ENCODE assay signal across 20 mouse cellular contexts in the genomic region with DNA sequence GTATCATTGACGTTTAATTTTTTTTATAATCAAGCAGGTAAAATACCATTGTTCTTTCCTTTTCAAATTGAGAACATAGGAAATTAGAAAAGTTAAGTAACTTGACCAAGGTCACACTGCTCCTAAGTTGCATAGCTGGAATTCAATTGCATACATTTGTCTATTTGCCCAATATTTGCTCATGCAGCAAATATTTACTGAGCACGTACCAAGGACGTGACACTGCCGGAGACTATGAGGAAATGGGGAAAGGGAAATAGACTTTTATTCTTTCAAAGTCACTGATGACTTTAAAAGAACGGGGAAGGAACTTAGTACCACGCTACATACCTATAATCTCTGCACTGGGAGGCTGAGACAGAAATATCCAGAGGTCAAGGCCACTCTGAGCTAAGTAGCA. TPM values are rescaled to one million over a fixed set of nuclear protein-coding genes. Genes with fewer than 3 reads are reported as not detected.
DNase-seq lines count a peak whose midpoint lies in the region; ATAC-seq and TF ChIP-seq lines count a peak whose summit lies in the region.
"Had no signal": no experiment of that assay in that cellular context is flagged by ENCODE, and none has a peak within 500 bp of the region (broad histone marks: within the 10 kb centered on the region; RNA-seq: fewer than 3 reads in every experiment).

No protein-coding gene starts in this region.

- H3K4me2 ChIP-seq in liver, embryonic 16.5 days (ENCODE audit: low read depth, low read length), result no peak overlapping the region
- no peak overlapping the region for H3K4me2 ChIP-seq in liver, embryonic 12.5 days
- H3K4me2 ChIP-seq in lung, embryonic 15.5 days, result no peak overlapping the region
- no peak overlapping the region for H3K4me2 ChIP-seq in stomach, embryonic 16.5 days (ENCODE audit: low read depth, low read length)
- H3K4me2 ChIP-seq: embryonic facial prominence, embryonic 15.5 days; heart, embryonic 13.5 days had no signal

- whole genome bisulfite sequencing in liver, embryonic 16.5 days (ENCODE audit: insufficient replicate concordance), result 39% methylated on average over 6 of the region's 6 CpGs
- WGBS in liver, embryonic 12.5 days (ENCODE audit: insufficient replicate concordance), result 56% methylated on average over 6 of the region's 6 CpGs
- WGBS in lung, embryonic 15.5 days, result 44% methylated on average over 6 of the region's 6 CpGs
- WGBS in lung, adult 2 months, result 37% methylated on average over 6 of the region's 6 CpGs
- WGBS in stomach, embryonic 16.5 days, result 55% methylated on average over 6 of the region's 6 CpGs

- no peaks in the 10 kb centered on the region for H3K4me1 ChIP-seq in liver, embryonic 16.5 days (ENCODE audit: control insufficient read depth, low read depth, low read length)
- no peaks in the 10 kb centered on the region for H3K4me1 ChIP-seq in liver, embryonic 12.5 days
- peaks cover 10% of the 10 kb centered on the region; the same call in 1 of the 2 replicates for H3K4me1 ChIP-seq in lung, embryonic 15.5 days
- peaks cover 6% of the 10 kb centered on the region; the same call in 1 of the 2 replicates for H3K4me1 ChIP-seq in lung, adult 2 months (ENCODE audit: control insufficient read depth, insufficient read depth, low read length)
- H3K4me1 ChIP-seq in stomach, embryonic 16.5 days (ENCODE audit: control insufficient read depth, insufficient read depth, low read length), result no peaks in the 10 kb centered on the region
- H3K4me1 ChIP-seq: embryonic facial prominence, embryonic 15.5 days had no signal

- H3K9ac ChIP-seq in liver, embryonic 16.5 days (ENCODE audit: low read depth, low read length), result no peak overlapping the region
- H3K9ac ChIP-seq in liver, embryonic 12.5 days, result no peak overlapping the region
- no peak overlapping the region for H3K9ac ChIP-seq in lung, embryonic 15.5 days
- H3K9ac ChIP-seq in stomach, embryonic 16.5 days (ENCODE audit: low read length), result no peak overlapping the region
- H3K9ac ChIP-seq: embryonic facial prominence, embryonic 15.5 days; heart, embryonic 13.5 days had no signal

- TF ChIP-seq CTCF in lung, adult 2 months (IDR thresholded peaks at IDR 0.05; ENCODE audit: insufficient read depth, low read length), result no peak

- H3K9me3 ChIP-seq in liver, embryonic 16.5 days (replicated peaks; ENCODE audit: control insufficient read depth, low read length), result no peaks in the 10 kb centered on the region
- no peaks in the 10 kb centered on the region for H3K9me3 ChIP-seq in liver, embryonic 12.5 days (replicated peaks)
- H3K9me3 ChIP-seq in lung, embryonic 15.5 days, result no peaks in the 10 kb centered on the region
- H3K9me3 ChIP-seq in stomach, embryonic 16.5 days (replicated peaks; ENCODE audit: control insufficient read depth, low read length), result no peaks in the 10 kb centered on the region
- H3K9me3 ChIP-seq: embryonic facial prominence, embryonic 15.5 days; forebrain, embryonic 10.5 days; heart, embryonic 13.5 days had no signal

- H3K36me3 ChIP-seq in liver, embryonic 16.5 days (ENCODE audit: control insufficient read depth, insufficient read depth), result no peaks in the 10 kb centered on the region
- H3K36me3 ChIP-seq in liver, embryonic 12.5 days, result no peaks in the 10 kb centered on the region
- H3K36me3 ChIP-seq in lung, embryonic 15.5 days, result no peaks in the 10 kb centered on the region
- no peaks in the 10 kb centered on the region for H3K36me3 ChIP-seq in stomach, embryonic 16.5 days (ENCODE audit: control insufficient read depth, insufficient read depth, low read length)
- H3K36me3 ChIP-seq: embryonic facial prominence, embryonic 15.5 days; forebrain, embryonic 10.5 days; heart, embryonic 13.5 days had no signal

- no peak overlapping the region for H3K27ac ChIP-seq in liver, embryonic 16.5 days (ENCODE audit: low read length)
- no peak overlapping the region for H3K27ac ChIP-seq in liver, embryonic 12.5 days
- H3K27ac ChIP-seq in lung, embryonic 15.5 days, result peak overlapping the region; percentile 80
- H3K27ac ChIP-seq in stomach, embryonic 16.5 days (ENCODE audit: low read length), result no peak overlapping the region
- H3K27ac ChIP-seq: embryonic facial prominence, embryonic 15.5 days; forebrain, embryonic 10.5 days; heart, embryonic 13.5 days had no signal

- no peak for TF ChIP-seq POLR2A in lung, adult 2 months (IDR thresholded peaks at IDR 0.05; ENCODE audit: borderline replicate concordance, extremely low read depth, low read depth, low read length)

- no peak for DNase-seq in lung, adult 2 months
- DNase-seq in lung, postnatal 36 days, result peak; percentile 62
- no peak for DNase-seq in spleen, postnatal 10 days (ENCODE audit: low spot score in 2 of 2)
- DNase-seq in spleen, adult 12 weeks (ENCODE audit: low spot score), result no peak
- DNase-seq: adrenal gland, adult 2 months; adrenal gland, postnatal 25 days; cerebellum, adult 8-10 months; cerebellum, postnatal 14 days; embryo, embryonic 11 days; gastrocnemius, postnatal 36 days; heart, postnatal 36 days had no signal

- ATAC-seq in liver, embryonic 16.5 days (ENCODE audit: low read depth), result 0 out of 2 replicates have a peak, but pooled peaks have one; percentile 35
- ATAC-seq in liver, embryonic 12.5 days, result no peak
- ATAC-seq in lung, embryonic 15.5 days (ENCODE audit: borderline replicate concordance, extremely low read depth, low FRiP score, low TSS enrichment), result no peak
- peak; percentile 72; the same call in 1 of the 2 replicates for ATAC-seq in stomach, embryonic 16.5 days (ENCODE audit: insufficient read depth, low FRiP score)
- ATAC-seq: forebrain, embryonic 14.5 days had no signal

- H3K4me3 ChIP-seq in liver, embryonic 16.5 days (ENCODE audit: low read depth, low read length), result no peak overlapping the region
- no peak overlapping the region for H3K4me3 ChIP-seq in liver, embryonic 12.5 days
- no peak overlapping the region for H3K4me3 ChIP-seq in lung, embryonic 15.5 days
- no peak overlapping the region for H3K4me3 ChIP-seq in lung, adult 2 months (replicated peaks; ENCODE audit: extremely low read depth, low read depth, low read length)
- no peak overlapping the region for H3K4me3 ChIP-seq in stomach, embryonic 16.5 days (replicated peaks; ENCODE audit: low read length)
- H3K4me3 ChIP-seq: embryonic facial prominence, embryonic 15.5 days; erythroblast, embryonic 14.5 days; forebrain, embryonic 10.5 days; heart, embryonic 13.5 days had no signal

- no peaks in the 10 kb centered on the region for H3K27me3 ChIP-seq in liver, embryonic 16.5 days (ENCODE audit: control insufficient read depth, insufficient read depth, low read depth, low read length)
- H3K27me3 ChIP-seq in liver, embryonic 12.5 days (replicated peaks), result no peaks in the 10 kb centered on the region
- no peaks in the 10 kb centered on the region for H3K27me3 ChIP-seq in lung, embryonic 15.5 days
- H3K27me3 ChIP-seq in stomach, embryonic 16.5 days (ENCODE audit: control insufficient read depth, insufficient read depth, low read length), result no peaks in the 10 kb centered on the region
- H3K27me3 ChIP-seq: embryonic facial prominence, embryonic 15.5 days; heart, embryonic 13.5 days had no signal

RNA-seq across cellular contexts. Expression of gene Krr1, which starts 12.0 kb away (rescaled TPM):
- polyA plus RNA-seq in liver, embryonic 16.5 days (2015; fragmentation: Nextera tagmentation; extraction: Ambion mirVana), result 16.1 and 17.2 TPM in 2 replicates
- polyA plus RNA-seq in liver, embryonic 12.5 days (2016; fragmentation: Nextera tagmentation; extraction: Ambion mirVana), result 37.1 and 40.0 TPM in 2 replicates
- 49.1 and 50.0 TPM in 2 replicates for polyA plus RNA-seq in lung, embryonic 15.5 days (2015; fragmentation: Nextera tagmentation; extraction: Ambion mirVana)
- 4.9 and 6.3 TPM in 2 replicates for polyA plus RNA-seq in lung, adult 2 months (2012; rRNA removed)
- polyA plus RNA-seq in stomach, embryonic 16.5 days (2015; fragmentation: Nextera tagmentation; extraction: Ambion mirVana), result 38.0 and 40.2 TPM in 2 replicates

RNA-seq across cellular contexts. Expression of gene Glipr1, which starts 42.0 kb away (rescaled TPM):
- polyA plus RNA-seq in liver, embryonic 16.5 days (2015; fragmentation: Nextera tagmentation; extraction: Ambion mirVana), result 7.6 and 10.4 TPM in 2 replicates
- 6.3 and 6.9 TPM in 2 replicates for polyA plus RNA-seq in liver, embryonic 12.5 days (2016; fragmentation: Nextera tagmentation; extraction: Ambion mirVana)
- 2.4 and 3.3 TPM in 2 replicates for polyA plus RNA-seq in lung, embryonic 15.5 days (2015; fragmentation: Nextera tagmentation; extraction: Ambion mirVana)
- 10.6 and 16.1 TPM in 2 replicates for polyA plus RNA-seq in lung, adult 2 months (2012; rRNA removed)
- 14.7 and 14.9 TPM in 2 replicates for polyA plus RNA-seq in stomach, embryonic 16.5 days (2015; fragmentation: Nextera tagmentation; extraction: Ambion mirVana)
- polyA plus RNA-seq: erythroblast, embryonic 14.5 days had no signal

Comparison
In these comparisons a context has a peak if more than half of its experiments do, and no peak if none do; other contexts are left out.
1. ATAC-seq: peak in liver, embryonic 16.5 days (single experiment) and stomach, embryonic 16.5 days (single experiment); none in liver, embryonic 12.5 days (single experiment) and lung, embryonic 15.5 days (single experiment).